Mouse (Mus musculus): ENCODE results near the gene Cst11. TPM values are rescaled to one million over a fixed set of nuclear protein-coding genes. Genes with fewer than 3 reads are reported as not detected.

Cst11 gene
- polyA plus RNA-seq, 1 experiment from 2014 or later: not detected

Other genes starting within 250 kb of the Cst11 start
- 36.8 and 43.5 TPM in 2 replicates for gene Nxt1, start 98.9 kb downstream of the Cst11 start, polyA plus RNA-seq (2015; fragmentation: Nextera tagmentation; extraction: Ambion mirVana)
- gene Gzf1, start 90.5 kb downstream of the Cst11 start, polyA plus RNA-seq (2015; fragmentation: Nextera tagmentation; extraction: Ambion mirVana): 15.8 and 16.1 TPM in 2 replicates
- gene Napb, start 39.0 kb downstream of the Cst11 start, polyA plus RNA-seq (2015; fragmentation: Nextera tagmentation; extraction: Ambion mirVana): 92.0 and 114 TPM in 2 replicates
- not detected in 2 replicates for gene Cstl1, start 21.1 kb downstream of the Cst11 start, polyA plus RNA-seq (2015; fragmentation: Nextera tagmentation; extraction: Ambion mirVana)
- gene 8030411F24Rik, start 10.5 kb upstream of the Cst11 start, polyA plus RNA-seq (2015; fragmentation: Nextera tagmentation; extraction: Ambion mirVana): not detected in 2 replicates
- not detected in 2 replicates for gene Cst12, start 17.9 kb upstream of the Cst11 start, polyA plus RNA-seq (2015; fragmentation: Nextera tagmentation; extraction: Ambion mirVana)
- gene Cst8, start 27.3 kb upstream of the Cst11 start, polyA plus RNA-seq (2015; fragmentation: Nextera tagmentation; extraction: Ambion mirVana): not detected in 2 replicates
- gene Cst13, start 48.6 kb upstream of the Cst11 start, polyA plus RNA-seq (2015; fragmentation: Nextera tagmentation; extraction: Ambion mirVana): not detected in 2 replicates
- gene Cst9, start 63.6 kb upstream of the Cst11 start, polyA plus RNA-seq (2015; fragmentation: Nextera tagmentation; extraction: Ambion mirVana): not detected in 2 replicates
- gene 9230104L09Rik, start 93.5 kb upstream of the Cst11 start, polyA plus RNA-seq (2015; fragmentation: Nextera tagmentation; extraction: Ambion mirVana): not detected in 2 replicates
- gene Cst3, start 104.2 kb upstream of the Cst11 start, polyA plus RNA-seq (2015; fragmentation: Nextera tagmentation; extraction: Ambion mirVana): 550 and 644 TPM in 2 replicates
- not detected in 2 replicates for gene Gm1330, start 231.8 kb upstream of the Cst11 start, polyA plus RNA-seq (2015; fragmentation: Nextera tagmentation; extraction: Ambion mirVana)
- gene Gm10750, start 245.7 kb upstream of the Cst11 start, polyA plus RNA-seq (2015; fragmentation: Nextera tagmentation; extraction: Ambion mirVana): not detected in 2 replicates